Mouse (Mus musculus) spleen, postnatal 36 days (tissue): ENCODE results near the gene Ltbp4.

Experiments
- DNase-seq, 2 experiments: peaks; one replicate each; pipeline ENCODE4 v3.0.0; 2022; ENCODE audit warnings: low spot score in 2 of 2, mixed read lengths in 1 of 2

Gene Ltbp4

GRCm38 (mm10) chr7:27355745-27356240, 18.3 kb upstream of the Ltbp4 start, which contains the start of gene Shkbp1:
Shkbp1 (minus strand) TSS chr7:27356019.
- DNase-seq = peak; percentile 90 to 92

GRCm38 (mm10) chr7:27355261-27355660, 17.8 kb upstream of the Ltbp4 start:
- DNase-seq = no peak

GRCm38 (mm10) chr7:27354783-27355182, 17.3 kb upstream of the Ltbp4 start:
- no peak for DNase-seq

- no peak for DNase-seq
Observed at GRCm38 (mm10) chr7:27354144-27354543, 16.7 kb upstream of the Ltbp4 start.

GRCm38 (mm10) chr7:27345444-27345843, 8.0 kb upstream of the Ltbp4 start:
- no peak for DNase-seq

GRCm38 (mm10) chr7:27342595-27342994, 5.1 kb upstream of the Ltbp4 start:
- DNase-seq = no peak

- DNase-seq = no peak
Observed at GRCm38 (mm10) chr7:27339519-27339918, 2.0 kb upstream of the Ltbp4 start.

- DNase-seq = no peak
Observed at GRCm38 (mm10) chr7:27339114-27339513, 1.6 kb upstream of the Ltbp4 start.

GRCm38 (mm10) chr7:27335928-27336823, 1.3 kb downstream of the Ltbp4 start:
- DNase-seq = peak; percentile 73 to 74

- no peak for DNase-seq
Observed at GRCm38 (mm10) chr7:27335011-27335720, 2.3 kb downstream of the Ltbp4 start.

- DNase-seq = no peak
Observed at GRCm38 (mm10) chr7:27334405-27334911, 3.0 kb downstream of the Ltbp4 start.

GRCm38 (mm10) chr7:27333316-27333941, 4.1 kb downstream of the Ltbp4 start:
- DNase-seq = peak in 1 of 2 experiments; percentile 29

GRCm38 (mm10) chr7:27332353-27333199, 4.9 kb downstream of the Ltbp4 start:
- DNase-seq = peak; percentile 83 to 85

GRCm38 (mm10) chr7:27331854-27332253, 5.6 kb downstream of the Ltbp4 start:
- no peak for DNase-seq

GRCm38 (mm10) chr7:27331541-27331851, 6.0 kb downstream of the Ltbp4 start:
- no peak for DNase-seq

- peak; percentile 90 to 91 for DNase-seq
Observed at GRCm38 (mm10) chr7:27330709-27331540, 6.6 kb downstream of the Ltbp4 start.

- no peak for DNase-seq
Observed at GRCm38 (mm10) chr7:27329981-27330380, 7.5 kb downstream of the Ltbp4 start.

- DNase-seq = peak; percentile 88 to 90
Observed at GRCm38 (mm10) chr7:27329326-27329947, 8.1 kb downstream of the Ltbp4 start.

GRCm38 (mm10) chr7:27328648-27329047, 8.8 kb downstream of the Ltbp4 start:
- no peak for DNase-seq

- no peak for DNase-seq
Observed at GRCm38 (mm10) chr7:27328161-27328560, 9.3 kb downstream of the Ltbp4 start.
